Mouse (Mus musculus) forebrain, embryonic 16.5 days (tissue): Measurements from ENCODE around the gene Tbc1d22b. TPM values are rescaled to one million over a fixed set of nuclear protein-coding genes. Genes with fewer than 3 reads are reported as not detected.

ENCODE experiments used
- ATAC-seq: fragments of 200-750 bp; cut with Nextera tagmentation; 2 replicates; pipeline ENCODE4 v1.8.0; 2017; ENCODE audit warnings: mild to moderate bottlenecking, moderate library complexity
- H3K27ac ChIP-seq: fragments of 300-500 bp; sonication (generic); 2 replicates; pipeline ENCODE4 v1.5.1; 2014; ENCODE audit warnings: low read length, control low read depth
- H3K27me3 ChIP-seq: fragments of 300-500 bp; sonication (generic); replicated peaks from 2 replicates; pipeline ENCODE4 v1.6.1; 2014; ENCODE audit warnings: low read length; ENCODE audit not compliant: control insufficient read depth, insufficient read depth
- H3K36me3 ChIP-seq: fragments of 300-500 bp; sonication (generic); 2 replicates; pipeline ENCODE4 v1.6.1; 2014; ENCODE audit not compliant: control insufficient read depth, insufficient read depth
- H3K4me1 ChIP-seq: fragments of 300-500 bp; sonication (generic); replicated peaks from 2 replicates; pipeline ENCODE4 v1.6.1; 2014; ENCODE audit warnings: low read length; ENCODE audit not compliant: control insufficient read depth, insufficient read depth
- H3K4me2 ChIP-seq: fragments of 300-500 bp; sonication (generic); 2 replicates; pipeline ENCODE4 v1.6.1; 2014; ENCODE audit warnings: mild to moderate bottlenecking, low read length, control low read depth
- H3K4me3 ChIP-seq: fragments of 300-500 bp; sonication (generic); replicated peaks from 2 replicates; pipeline ENCODE4 v1.5.1; 2014; ENCODE audit warnings: mild to moderate bottlenecking, low read length, control low read depth
- H3K9ac ChIP-seq: fragments of 300-500 bp; sonication (generic); replicated peaks from 2 replicates; pipeline ENCODE4 v1.6.1; 2014; ENCODE audit warnings: low read depth, low read length, control low read depth
- H3K9me3 ChIP-seq: fragments of 300-500 bp; sonication (generic); 2 replicates; pipeline ENCODE4 v1.6.1; 2016; ENCODE audit warnings: low read length; ENCODE audit not compliant: control insufficient read depth
- WGBS: fragments of 180-500 bp; shearing (Covaris S2); extraction: QIAGEN DNeasy Blood & Tissue Kit; methylation state at CpG from one replicate; pipeline ENCODE4 v1.1.7; 2014; 5-methylcytosine and 5-hydroxymethylcytosine counted together
- polyA plus RNA-seq: library from polyadenylated mRNA; unstranded; fragments of >200 nt; fragmentation: Nextera tagmentation; extraction: Ambion mirVana; gene quantifications from 2 replicates; pipeline ENCODE4 v1.2.1, GENCODE M21; 2015

The Tbc1d22b gene
- polyA plus RNA-seq, 1 experiment from 2014 or later: 25.9 TPM

- no peaks in the 10 kb centered on the region for H3K27me3 ChIP-seq
- H3K27ac ChIP-seq: no peak overlapping the region
- H3K9me3 ChIP-seq: no peaks in the 10 kb centered on the region
- H3K36me3 ChIP-seq: peaks cover 25% of the 10 kb centered on the region
- WGBS: 88% methylated on average over 9 of the region's 9 CpGs
- H3K9ac ChIP-seq: no peak overlapping the region
- no peak overlapping the region for H3K4me2 ChIP-seq
- no peak for ATAC-seq
- no peak overlapping the region for H3K4me3 ChIP-seq
- H3K4me1 ChIP-seq: no peaks in the 10 kb centered on the region
Observed at GRCm38 (mm10) chr17:29627285-29627684, 77.7 kb downstream of the Tbc1d22b start.

GRCm38 (mm10) chr17:29628946-29629345 lies 79.4 kb downstream of the Tbc1d22b start:
- Histone ChIP-seq H3K4me1 (no peaks in the 10 kb centered on the region), H3K9ac (no peak overlapping the region), H3K27me3 (no peaks in the 10 kb centered on the region), H3K9me3 (no peaks in the 10 kb centered on the region), H3K4me2 (no peak overlapping the region), H3K27ac (no peak overlapping the region), H3K36me3 (peaks cover 13% of the 10 kb centered on the region), H3K4me3 (no peak overlapping the region)
- whole genome bisulfite sequencing: 84% methylated on average over 5 of the region's 5 CpGs
- ATAC-seq: no peak

GRCm38 (mm10) chr17:29629620-29630019 lies 80.0 kb downstream of the Tbc1d22b start:
- Histone ChIP-seq H3K4me3 (no peak overlapping the region), H3K9me3 (no peaks in the 10 kb centered on the region), H3K4me2 (no peak overlapping the region), H3K27me3 (no peaks in the 10 kb centered on the region), H3K4me1 (no peaks in the 10 kb centered on the region), H3K9ac (no peak overlapping the region), H3K27ac (no peak overlapping the region), H3K36me3 (peaks cover 14% of the 10 kb centered on the region)
- no peak for ATAC-seq
- WGBS: 91% methylated on average over 5 of the region's 5 CpGs

- WGBS: 97% methylated on average over 10 of the region's 11 CpGs
- H3K4me3 ChIP-seq: no peak overlapping the region
- no peaks in the 10 kb centered on the region for H3K9me3 ChIP-seq
- H3K4me1 ChIP-seq: no peaks in the 10 kb centered on the region
- no peak overlapping the region for H3K27ac ChIP-seq
- no peak overlapping the region for H3K4me2 ChIP-seq
- no peak for ATAC-seq
- no peak overlapping the region for H3K9ac ChIP-seq
- no peaks in the 10 kb centered on the region for H3K27me3 ChIP-seq
- peaks cover 13% of the 10 kb centered on the region for H3K36me3 ChIP-seq
Observed at GRCm38 (mm10) chr17:29632312-29632711, 82.7 kb downstream of the Tbc1d22b start.

- no peak overlapping the region for H3K4me3 ChIP-seq
- ATAC-seq: no peak
- WGBS: 95% methylated on average over 8 of the region's 8 CpGs
- H3K4me2 ChIP-seq: no peak overlapping the region
- peaks cover 13% of the 10 kb centered on the region for H3K36me3 ChIP-seq
- H3K9ac ChIP-seq: no peak overlapping the region
- H3K27me3 ChIP-seq: no peaks in the 10 kb centered on the region
- H3K9me3 ChIP-seq: no peaks in the 10 kb centered on the region
- no peaks in the 10 kb centered on the region for H3K4me1 ChIP-seq
- H3K27ac ChIP-seq: no peak overlapping the region
Observed at GRCm38 (mm10) chr17:29635492-29635891, 85.9 kb downstream of the Tbc1d22b start.

GRCm38 (mm10) chr17:29636118-29636517 lies 86.5 kb downstream of the Tbc1d22b start:
- ATAC-seq: no peak
- WGBS: 68% methylated on average over 5 of the region's 5 CpGs

GRCm38 (mm10) chr17:29637377-29637776 lies 87.8 kb downstream of the Tbc1d22b start:
- Histone ChIP-seq H3K9me3 (no peaks in the 10 kb centered on the region), H3K4me1 (no peaks in the 10 kb centered on the region), H3K4me3 (no peak overlapping the region), H3K36me3 (peaks cover 16% of the 10 kb centered on the region), H3K27me3 (no peaks in the 10 kb centered on the region), H3K9ac (no peak overlapping the region), H3K27ac (no peak overlapping the region), H3K4me2 (no peak overlapping the region)
- no peak for ATAC-seq
- WGBS: 84% methylated on average over 4 of the region's 4 CpGs

More at GRCm38 (mm10) chr17:29636118-29636517, 86.5 kb downstream of the Tbc1d22b start:
- no peak overlapping the region for H3K4me3 ChIP-seq
- no peaks in the 10 kb centered on the region for H3K4me1 ChIP-seq
- no peaks in the 10 kb centered on the region for H3K27me3 ChIP-seq
- peaks cover 19% of the 10 kb centered on the region for H3K36me3 ChIP-seq
- no peak overlapping the region for H3K9ac ChIP-seq
- no peak overlapping the region for H3K27ac ChIP-seq
- no peak overlapping the region for H3K4me2 ChIP-seq
- no peaks in the 10 kb centered on the region for H3K9me3 ChIP-seq

GRCm38 (mm10) chr17:29637895-29638294 lies 88.3 kb downstream of the Tbc1d22b start:
- no peaks in the 10 kb centered on the region for H3K4me1 ChIP-seq
- H3K9me3 ChIP-seq: no peaks in the 10 kb centered on the region
- no peak overlapping the region for H3K27ac ChIP-seq
- no peak overlapping the region for H3K4me2 ChIP-seq
- H3K4me3 ChIP-seq: no peak overlapping the region
- no peaks in the 10 kb centered on the region for H3K27me3 ChIP-seq
- H3K9ac ChIP-seq: no peak overlapping the region
- peaks cover 16% of the 10 kb centered on the region for H3K36me3 ChIP-seq
- WGBS: 85% methylated on average over 8 of the region's 8 CpGs
- no peak for ATAC-seq

- Histone ChIP-seq H3K4me1 (no peaks in the 10 kb centered on the region), H3K27ac (no peak overlapping the region), H3K9ac (no peak overlapping the region), H3K9me3 (no peaks in the 10 kb centered on the region), H3K36me3 (peaks cover 9% of the 10 kb centered on the region), H3K4me3 (no peak overlapping the region), H3K4me2 (no peak overlapping the region), H3K27me3 (no peaks in the 10 kb centered on the region)
- no peak for ATAC-seq
- 96% methylated on average over 11 of the region's 11 CpGs for WGBS
Observed at GRCm38 (mm10) chr17:29640971-29641370, 91.4 kb downstream of the Tbc1d22b start.

GRCm38 (mm10) chr17:29642219-29642618 lies 92.6 kb downstream of the Tbc1d22b start:
- H3K4me2 ChIP-seq: no peak overlapping the region
- no peaks in the 10 kb centered on the region for H3K9me3 ChIP-seq
- no peak overlapping the region for H3K4me3 ChIP-seq
- no peaks in the 10 kb centered on the region for H3K4me1 ChIP-seq
- ATAC-seq: no peak
- WGBS: 78% methylated on average over 3 of the region's 3 CpGs
- no peaks in the 10 kb centered on the region for H3K27me3 ChIP-seq
- H3K36me3 ChIP-seq: peaks cover 9% of the 10 kb centered on the region
- H3K27ac ChIP-seq: no peak overlapping the region
- no peak overlapping the region for H3K9ac ChIP-seq
